Mouse (Mus musculus) thymus, postnatal 4 days (tissue): Measurements from ENCODE around the gene Mbtps2.
A peak's percentile ranks its signal among the peaks of the same experiment; 100 is the strongest.

Experiments
- DNase-seq: peaks from one replicate; pipeline ENCODE4 v3.0.0; 2021

The Mbtps2 gene

GRCm38 (mm10) chrX:157598186-157598996 lies at the start of gene Mbtps2:
Gene Mbtps2 (minus strand): TSS chrX:157598715.
- DNase-seq: peak; percentile 77

- DNase-seq: no peak
Measured at GRCm38 (mm10) chrX:157646399-157646798, 47.9 kb upstream of the Mbtps2 start.

- DNase-seq: no peak
Measured at GRCm38 (mm10) chrX:157644700-157645099, 46.2 kb upstream of the Mbtps2 start.

GRCm38 (mm10) chrX:157644300-157644699 lies 45.8 kb upstream of the Mbtps2 start:
- peak; percentile 50 for DNase-seq

GRCm38 (mm10) chrX:157642856-157643255 lies 44.3 kb upstream of the Mbtps2 start:
- DNase-seq: no peak

- DNase-seq: no peak
Measured at GRCm38 (mm10) chrX:157637253-157637652, 38.7 kb upstream of the Mbtps2 start.

- no peak for DNase-seq
Measured at GRCm38 (mm10) chrX:157633676-157634414, 35.3 kb upstream of the Mbtps2 start.

- no peak for DNase-seq
Measured at GRCm38 (mm10) chrX:157630341-157630740, 31.8 kb upstream of the Mbtps2 start.

GRCm38 (mm10) chrX:157612894-157613293 lies 14.4 kb upstream of the Mbtps2 start:
- peak; percentile 15 for DNase-seq

- DNase-seq: no peak
Measured at GRCm38 (mm10) chrX:157601450-157601849, 2.9 kb upstream of the Mbtps2 start.

GRCm38 (mm10) chrX:157597585-157598185 lies 830 bp downstream of the Mbtps2 start:
- DNase-seq: no peak

- no peak for DNase-seq
Measured at GRCm38 (mm10) chrX:157596802-157597201, 1.7 kb downstream of the Mbtps2 start.

GRCm38 (mm10) chrX:157595927-157596326 lies 2.6 kb downstream of the Mbtps2 start:
- no peak for DNase-seq

GRCm38 (mm10) chrX:157594606-157595005 lies 3.9 kb downstream of the Mbtps2 start:
- DNase-seq: no peak

GRCm38 (mm10) chrX:157587001-157587400 lies 11.5 kb downstream of the Mbtps2 start:
- no peak for DNase-seq

GRCm38 (mm10) chrX:157586397-157586796 lies 12.1 kb downstream of the Mbtps2 start:
- no peak for DNase-seq

- DNase-seq: no peak
Measured at GRCm38 (mm10) chrX:157579108-157579614, 19.4 kb downstream of the Mbtps2 start.

GRCm38 (mm10) chrX:157574683-157575082 lies 23.8 kb downstream of the Mbtps2 start:
- no peak for DNase-seq

GRCm38 (mm10) chrX:157568840-157569239 lies 29.7 kb downstream of the Mbtps2 start, which contains the start of gene Yy2:
Gene Yy2 (minus strand): TSS chrX:157568985.
- DNase-seq: no peak

GRCm38 (mm10) chrX:157563794-157564193 lies 34.7 kb downstream of the Mbtps2 start:
- DNase-seq: peak; percentile 58

GRCm38 (mm10) chrX:157547082-157547481 lies 51.4 kb downstream of the Mbtps2 start:
- no peak for DNase-seq

GRCm38 (mm10) chrX:157506400-157506799 lies 92.1 kb downstream of the Mbtps2 start:
- no peak for DNase-seq

GRCm38 (mm10) chrX:157504506-157504905 lies 94.0 kb downstream of the Mbtps2 start:
- no peak for DNase-seq
